Mouse (Mus musculus): ENCODE measurements around the gene Prss40.

Prss40 gene

GRCm38 (mm10) chr1:34560843-34561242 lies at the start of gene Prss40:
TSS of gene Prss40 (minus strand) at chr1:34560943.
- DNase-seq, result peak; percentile 15 to 30

GRCm38 (mm10) chr1:34602363-34602762 lies 41.6 kb upstream of the Prss40 start:
- DNase-seq, result peak; percentile 92 to 94

- DNase-seq, result no peak
Measured at GRCm38 (mm10) chr1:34601323-34602047, 40.7 kb upstream of the Prss40 start.

GRCm38 (mm10) chr1:34600000-34600399 lies 39.3 kb upstream of the Prss40 start:
- peak; percentile 25 to 45 for DNase-seq

- no peak for DNase-seq
Measured at GRCm38 (mm10) chr1:34587298-34588096, 26.8 kb upstream of the Prss40 start.

GRCm38 (mm10) chr1:34584736-34585135 lies 24.0 kb upstream of the Prss40 start:
- DNase-seq, result peak; percentile 72 to 74

- peak; percentile 99 for DNase-seq
Measured at GRCm38 (mm10) chr1:34583821-34584263, 23.1 kb upstream of the Prss40 start.

GRCm38 (mm10) chr1:34582218-34582617 lies 21.5 kb upstream of the Prss40 start:
- no peak for DNase-seq

- peak in 1 of 2 experiments; percentile 75 for DNase-seq
Measured at GRCm38 (mm10) chr1:34579782-34580356, 19.1 kb upstream of the Prss40 start.

GRCm38 (mm10) chr1:34578851-34579781 lies 18.4 kb upstream of the Prss40 start, which contains the start of gene Amer3:
TSS of gene Amer3 (plus strand) at chr1:34579657.
- DNase-seq, result peak; percentile 90 to 92

- no peak for DNase-seq
Measured at GRCm38 (mm10) chr1:34573221-34573620, 12.5 kb upstream of the Prss40 start.

GRCm38 (mm10) chr1:34571431-34571830 lies 10.7 kb upstream of the Prss40 start:
- peak in 1 of 2 experiments; percentile 30 for DNase-seq

GRCm38 (mm10) chr1:34569876-34570275 lies 9.1 kb upstream of the Prss40 start:
- no peak for DNase-seq

- DNase-seq, result no peak
Measured at GRCm38 (mm10) chr1:34568120-34568519, 7.4 kb upstream of the Prss40 start.

GRCm38 (mm10) chr1:34564383-34565045 lies 3.8 kb upstream of the Prss40 start:
- DNase-seq, result no peak

GRCm38 (mm10) chr1:34554275-34554674 lies 6.5 kb downstream of the Prss40 start:
- DNase-seq, result no peak

GRCm38 (mm10) chr1:34553690-34554089 lies 7.1 kb downstream of the Prss40 start:
- DNase-seq, result no peak

GRCm38 (mm10) chr1:34547074-34547473 lies 13.7 kb downstream of the Prss40 start:
- no peak for DNase-seq

GRCm38 (mm10) chr1:34536767-34537485 lies 23.8 kb downstream of the Prss40 start:
- no peak for DNase-seq

GRCm38 (mm10) chr1:34536291-34536766 lies 24.4 kb downstream of the Prss40 start:
- no peak for DNase-seq

All from cerebellum, postnatal 10 days (tissue).